Mouse (Mus musculus): Measurements from ENCODE around the gene Grm1. TPM values are rescaled to one million over a fixed set of nuclear protein-coding genes. Genes with fewer than 3 reads are reported as not detected.

The Grm1 gene
- total RNA-seq, 4 experiments from 2014 or later, result 0.03 to 0.62 (median 0.15) TPM

DNA sequence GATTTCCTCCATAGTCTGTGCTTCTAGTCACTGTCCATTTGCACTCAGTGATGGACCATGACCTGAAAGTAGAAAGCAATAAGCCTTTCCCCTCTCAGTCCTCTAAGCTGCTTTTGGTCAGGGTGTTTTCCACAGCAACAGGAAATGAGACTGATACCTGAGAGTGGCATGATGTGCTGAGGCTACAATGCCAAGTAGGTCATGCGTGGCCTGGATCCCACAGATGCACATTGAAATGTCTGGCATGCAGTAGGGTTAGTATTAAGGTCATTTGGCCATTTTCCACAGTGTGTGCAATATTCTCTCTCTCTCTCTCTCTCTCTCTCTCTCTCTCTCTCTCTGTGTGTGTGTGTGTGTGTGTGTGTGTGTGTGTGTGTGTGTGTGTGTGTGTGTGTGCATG is 254.8 kb downstream of the Grm1 start:
- DNase-seq, result no peak

DNA sequence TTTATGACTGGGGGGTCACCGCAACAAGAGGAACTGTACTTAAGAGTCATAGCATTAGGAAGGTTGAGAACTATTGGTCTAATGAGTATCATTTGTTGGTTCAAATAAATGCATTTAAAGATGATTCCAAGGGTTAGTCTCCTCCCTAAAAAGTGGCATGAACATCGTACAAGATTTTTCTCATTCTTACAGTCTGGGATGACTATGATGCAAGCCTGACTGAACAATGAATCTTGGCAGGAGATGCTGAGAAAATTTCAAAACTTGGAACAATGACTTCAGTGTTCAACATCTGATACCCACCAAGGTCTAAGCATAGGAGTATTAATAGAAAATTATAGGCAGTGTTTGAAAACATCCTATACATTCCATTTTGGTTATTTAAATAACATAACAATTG is 264.1 kb downstream of the Grm1 start:
- DNase-seq, result no peak

DNA sequence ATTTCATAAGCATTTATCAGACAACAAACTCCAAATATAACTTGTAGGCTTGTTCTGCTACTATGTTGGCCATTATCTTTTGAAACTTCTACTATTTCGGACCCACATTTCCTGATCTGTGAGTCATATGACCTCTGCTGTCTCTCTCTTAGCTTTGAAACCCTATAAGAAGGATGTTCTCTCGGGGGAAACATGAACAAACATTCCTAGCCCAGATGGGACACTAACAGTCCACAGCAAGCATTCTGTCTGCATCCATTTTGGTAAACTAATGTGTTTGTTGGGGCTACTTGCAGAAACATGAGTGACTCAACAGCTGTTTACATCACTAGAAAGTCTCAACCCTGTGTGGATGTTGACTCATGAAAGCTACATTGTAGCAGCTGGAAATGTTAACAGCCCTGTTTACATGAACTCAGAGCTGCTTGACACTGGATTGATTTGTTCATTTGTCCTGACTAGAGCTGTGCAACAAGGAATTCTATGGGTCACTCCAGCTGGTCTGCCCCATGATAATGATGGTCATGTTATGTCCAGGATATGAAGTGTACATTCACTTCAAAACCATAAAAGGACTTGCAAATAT is 267.4 kb downstream of the Grm1 start:
- DNase-seq, result no peak

DNA sequence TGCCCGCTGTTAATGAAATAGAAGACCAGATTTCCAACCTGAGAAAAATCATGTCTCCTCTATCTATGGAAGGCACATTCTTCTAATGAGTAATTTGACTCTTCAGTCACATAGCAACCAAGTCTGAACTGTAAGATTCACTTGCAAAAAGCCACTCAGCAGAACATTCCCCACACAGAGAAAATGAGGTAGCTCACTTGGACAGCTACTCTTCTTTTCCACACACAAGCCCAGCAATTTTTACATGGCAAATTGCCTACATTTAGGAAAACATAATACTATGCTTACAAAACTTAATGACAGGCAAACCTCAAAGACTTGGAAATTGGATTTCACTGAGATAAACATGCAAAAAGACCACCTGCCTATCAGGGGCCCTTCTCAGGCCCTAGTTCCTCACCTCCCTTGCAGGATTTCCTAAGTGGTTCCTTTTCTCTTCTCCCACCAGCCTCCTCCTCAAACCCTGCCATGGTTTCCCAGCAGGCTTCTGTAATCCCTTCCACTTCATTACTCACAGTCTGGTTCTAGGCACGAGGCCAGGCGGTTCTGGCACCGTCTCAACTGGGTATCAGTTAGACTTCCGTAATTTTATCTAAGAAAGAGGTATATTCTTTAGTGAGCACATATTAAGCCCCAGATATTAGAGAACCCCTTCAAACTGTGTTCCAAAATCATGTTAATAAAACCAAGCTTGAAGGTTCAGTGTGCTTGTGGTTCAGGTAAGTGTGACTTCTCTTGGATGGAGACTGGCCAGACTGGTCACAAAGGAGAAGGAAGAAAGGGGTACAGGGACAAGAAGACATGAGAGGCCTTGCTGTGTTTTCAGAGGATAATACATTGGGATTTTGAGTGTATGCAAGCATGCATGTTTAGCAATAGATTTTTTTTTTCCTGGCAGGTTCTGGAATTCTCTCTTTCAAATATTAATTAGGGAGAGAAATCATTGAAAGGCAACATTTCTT is 269.1 kb downstream of the Grm1 start:
- peak; percentile 23 for DNase-seq

DNA sequence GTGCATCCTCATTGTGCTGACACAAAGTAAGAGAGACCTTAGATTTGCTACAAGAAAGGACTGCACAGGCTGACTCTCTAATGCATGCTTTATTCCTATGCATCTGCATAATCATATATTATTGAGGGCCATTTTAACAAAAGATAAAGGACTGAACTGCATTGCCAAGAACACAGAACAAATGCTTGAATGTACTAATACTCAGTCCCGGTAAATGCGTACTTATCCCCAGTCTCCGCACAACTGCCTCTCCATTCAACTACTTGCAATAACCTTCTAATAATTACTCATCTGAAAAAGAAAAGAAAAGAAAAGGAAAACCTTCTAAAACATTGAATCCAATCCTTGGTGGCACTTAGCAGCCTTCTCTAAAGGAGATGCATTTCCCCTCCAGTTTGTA is 272.4 kb downstream of the Grm1 start:
- no peak for DNase-seq

DNA sequence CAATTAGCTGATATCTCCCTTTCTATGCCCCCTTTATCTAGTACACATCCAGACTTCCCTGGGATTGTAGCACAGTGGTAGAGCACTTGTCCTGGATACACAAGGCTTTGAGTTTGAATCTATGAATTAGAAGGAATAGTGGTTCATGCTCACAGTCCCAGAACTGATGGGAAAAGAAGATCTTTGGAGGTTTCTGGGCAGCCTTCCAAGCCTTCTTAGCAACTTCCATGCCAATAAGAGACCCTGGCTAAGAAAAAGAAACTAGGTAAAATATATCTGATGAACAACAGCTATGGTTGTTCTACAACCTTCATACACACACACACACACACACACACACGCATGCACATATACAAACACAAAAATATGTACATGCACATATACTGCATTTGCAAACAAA is 286.8 kb downstream of the Grm1 start:
- no peak for DNase-seq

DNA sequence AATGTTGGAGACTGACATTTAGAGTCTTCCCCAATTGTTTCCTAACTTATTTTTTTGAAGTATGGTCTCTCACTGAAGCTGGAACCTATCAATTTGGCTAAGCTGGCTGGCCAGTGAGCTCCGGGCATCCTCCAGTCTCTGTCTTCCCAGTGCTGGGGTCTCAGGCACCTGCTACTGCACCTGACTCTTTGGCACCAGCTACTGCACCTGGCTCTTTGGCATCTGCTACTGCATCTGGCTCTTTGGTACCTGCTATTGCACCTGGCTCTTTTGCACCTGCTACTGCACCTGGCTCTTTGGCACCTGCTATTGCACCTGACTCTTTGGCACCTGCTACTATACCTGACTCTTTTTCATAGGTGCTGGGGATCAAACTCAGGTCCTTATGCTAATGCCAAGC is 291.7 kb downstream of the Grm1 start:
- no peak for DNase-seq

DNA sequence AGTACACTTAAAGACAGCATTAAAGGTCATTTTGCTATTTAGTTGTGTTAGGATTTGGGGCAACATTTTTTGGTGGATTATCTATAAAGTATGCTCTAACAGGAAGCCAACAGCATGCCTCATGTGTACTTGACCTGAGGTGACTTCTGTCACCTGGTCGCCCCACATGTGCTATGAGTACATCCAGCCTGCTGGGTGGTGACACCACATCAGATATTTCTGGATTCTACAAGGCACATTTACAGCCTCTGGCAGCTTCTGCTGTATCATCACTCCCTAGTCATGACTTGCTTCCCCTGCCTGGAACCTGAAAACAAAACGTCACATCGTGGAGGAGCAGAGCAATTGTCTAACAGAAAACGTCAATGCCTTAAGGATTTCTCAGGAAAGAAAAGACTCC is 292.2 kb downstream of the Grm1 start:
- DNase-seq, result no peak

DNA sequence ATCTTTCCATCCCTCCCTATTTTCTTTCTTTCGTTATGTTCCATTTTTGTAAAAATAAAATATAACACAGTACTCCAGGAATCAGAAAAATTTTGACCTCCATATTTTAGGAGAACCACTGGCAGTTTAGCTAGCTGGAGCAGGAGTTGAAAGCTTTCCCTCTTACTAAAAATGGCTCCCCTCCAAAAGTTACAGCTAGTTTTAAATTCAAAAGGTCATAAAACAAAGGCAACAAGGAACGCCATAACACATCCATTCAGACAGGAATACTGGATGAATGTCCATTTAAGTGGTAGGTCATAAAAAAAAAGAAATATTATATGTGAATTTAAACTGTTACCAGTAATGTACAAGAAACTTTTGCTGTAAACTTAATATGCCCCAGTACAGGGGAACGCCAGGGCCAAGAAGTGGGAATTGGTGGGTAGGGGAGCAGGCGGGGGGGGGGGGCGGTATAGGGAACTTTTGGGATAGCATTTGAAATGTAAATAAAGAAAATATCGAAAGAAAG is 294.2 kb downstream of the Grm1 start:
- no peak for DNase-seq

DNA sequence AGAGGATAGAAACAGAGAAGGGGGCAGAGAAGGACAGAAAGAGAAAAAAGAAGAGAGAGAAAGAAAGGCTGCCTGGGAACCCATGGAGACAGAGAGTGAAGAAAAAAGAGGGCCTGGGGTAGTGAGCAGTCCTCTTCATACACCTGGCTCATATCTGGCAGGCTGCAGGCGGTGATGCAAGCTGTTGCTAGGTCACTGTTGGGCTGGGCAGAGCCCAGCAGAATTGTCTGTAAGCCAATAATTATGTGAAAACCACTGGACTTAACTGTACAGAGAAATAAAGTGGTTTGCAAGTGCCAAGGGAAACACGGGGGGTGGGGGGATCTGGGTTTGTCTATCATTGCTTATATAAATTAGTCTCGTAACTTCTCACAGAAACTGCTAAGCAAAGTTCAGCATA is 297.0 kb downstream of the Grm1 start:
- DNase-seq, result no peak

DNA sequence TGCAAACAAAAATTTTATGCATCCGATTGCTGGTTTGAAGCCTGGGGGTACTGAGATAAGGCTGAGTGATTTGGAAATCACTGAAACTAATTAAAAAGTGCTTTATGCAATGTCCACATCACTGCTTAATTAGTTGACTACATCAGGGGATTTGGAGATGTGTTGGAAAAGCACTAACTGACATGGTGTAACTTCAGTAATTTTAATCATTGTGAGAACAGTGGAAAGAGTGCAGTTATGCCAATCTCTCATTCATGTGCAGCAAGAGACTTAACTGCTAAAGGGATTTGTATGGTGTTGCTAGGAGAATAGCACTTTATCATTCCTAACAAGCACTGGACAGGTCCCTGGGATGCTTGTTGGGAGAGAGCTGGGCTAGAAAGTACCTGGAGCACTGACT is 307.3 kb downstream of the Grm1 start:
- no peak for DNase-seq

DNA sequence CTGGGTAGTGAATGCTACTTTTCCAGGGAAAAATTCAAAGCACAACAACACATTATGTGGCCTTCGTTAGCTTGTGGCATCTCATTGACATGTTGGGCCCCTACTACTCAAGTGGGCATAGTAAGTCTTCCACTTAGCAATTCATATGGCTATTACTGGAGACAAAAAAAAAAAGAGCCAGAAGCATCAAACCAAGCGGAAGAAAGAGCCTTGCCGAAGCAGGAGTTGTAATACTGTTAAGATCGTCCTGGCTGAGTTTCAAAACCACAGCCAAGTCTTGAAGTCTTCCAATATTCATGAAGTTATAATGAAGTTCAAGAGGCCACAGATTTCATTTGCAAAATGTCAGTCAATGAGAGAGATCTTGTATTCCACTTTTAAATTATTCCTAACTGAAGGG is 319.1 kb downstream of the Grm1 start:
- DNase-seq, result no peak

DNA sequence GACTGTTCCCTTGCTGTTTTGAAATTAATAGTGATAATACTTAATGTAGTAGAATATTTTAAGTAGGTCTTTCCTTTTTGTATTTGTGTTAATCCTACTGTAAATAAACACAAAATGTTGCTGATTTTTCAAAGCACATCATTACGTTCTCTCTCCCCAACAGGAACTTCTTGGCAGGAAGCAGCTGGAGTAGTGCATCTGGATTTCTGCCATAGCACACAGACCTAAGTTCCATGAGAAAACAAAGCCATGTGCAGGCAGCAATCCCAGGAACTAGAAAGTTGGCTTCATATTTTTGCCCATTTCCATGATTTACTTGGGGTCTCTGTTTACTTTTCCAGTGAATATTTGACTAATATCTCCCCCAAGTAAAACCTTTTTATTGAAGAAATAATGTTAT is 320.9 kb downstream of the Grm1 start:
- DNase-seq, result no peak

DNA sequence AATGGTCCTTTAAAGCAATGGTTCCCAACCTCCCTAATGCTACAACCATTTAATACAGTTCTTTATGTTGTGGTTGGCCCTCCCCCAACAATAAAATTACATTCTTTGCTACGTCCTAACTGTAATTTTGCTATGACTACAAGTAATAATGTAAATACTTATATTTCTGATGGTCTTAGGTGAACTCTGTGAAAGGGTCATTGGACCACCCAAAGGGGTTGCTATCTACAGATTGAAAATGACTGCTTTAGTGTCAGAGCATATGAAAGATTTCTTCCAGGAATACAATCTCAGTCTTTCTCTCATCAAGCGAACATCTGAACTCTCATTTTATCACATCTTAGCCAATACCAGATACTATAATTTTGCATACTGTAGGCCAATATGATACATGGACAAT is 321.4 kb downstream of the Grm1 start:
- DNase-seq, result no peak

DNA sequence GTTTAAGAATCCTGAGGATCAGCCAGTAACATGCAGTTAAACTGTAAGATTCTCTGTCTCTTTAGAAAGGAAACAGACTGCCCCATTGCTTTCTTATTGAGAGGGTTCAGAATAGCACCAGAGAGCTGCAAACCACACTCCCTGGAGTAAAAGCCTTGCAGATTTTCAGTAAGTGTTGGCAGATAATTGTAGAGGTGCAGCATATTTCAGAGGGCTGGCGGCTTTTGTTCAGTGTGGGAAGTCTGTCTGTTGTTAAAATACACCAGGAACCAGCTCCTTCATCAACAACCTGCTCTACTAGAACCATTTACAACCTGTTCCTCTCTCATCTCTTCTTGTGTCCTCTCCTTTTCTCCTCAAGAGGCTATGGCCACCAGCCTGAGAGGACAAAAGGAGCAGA is 331.1 kb downstream of the Grm1 start:
- DNase-seq, result no peak

DNA sequence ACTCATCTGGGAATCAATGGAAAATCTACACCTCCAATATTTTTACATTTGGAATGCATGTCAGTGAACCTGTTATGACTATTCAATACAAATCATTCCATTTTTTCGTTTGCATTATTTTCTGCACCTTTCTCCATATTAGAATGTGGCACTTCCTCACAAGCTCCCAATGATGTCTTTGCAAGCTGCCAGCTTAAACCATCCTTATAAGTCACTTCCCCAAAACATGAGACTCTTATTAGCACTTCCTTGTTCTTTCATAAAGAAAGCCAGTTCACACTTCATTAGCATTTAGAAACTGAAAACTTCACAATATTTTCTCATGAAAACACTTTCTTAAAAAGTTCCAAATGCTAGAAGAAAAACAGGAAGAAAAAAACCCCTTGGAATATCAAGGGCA is 338.1 kb downstream of the Grm1 start:
- DNase-seq, result no peak

DNA sequence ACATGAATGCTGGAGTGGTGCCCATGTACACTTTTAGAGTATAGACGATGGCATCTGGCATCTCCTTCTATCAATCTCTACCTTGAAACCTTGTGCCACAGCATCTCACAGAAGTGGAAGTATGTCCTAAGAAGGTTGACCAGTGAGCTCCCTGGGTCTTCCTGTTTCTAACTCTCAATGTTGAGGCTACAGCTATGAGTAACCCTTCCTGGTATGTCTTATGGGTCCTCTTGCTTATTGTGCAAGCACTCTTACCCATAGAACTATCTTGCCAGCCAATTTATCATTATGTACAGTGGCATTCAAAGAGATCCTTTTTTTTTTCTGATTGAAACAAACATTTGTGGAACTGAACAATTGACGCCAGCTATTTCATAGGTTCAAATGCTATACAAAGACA is 340.0 kb downstream of the Grm1 start:
- no peak for DNase-seq

DNA sequence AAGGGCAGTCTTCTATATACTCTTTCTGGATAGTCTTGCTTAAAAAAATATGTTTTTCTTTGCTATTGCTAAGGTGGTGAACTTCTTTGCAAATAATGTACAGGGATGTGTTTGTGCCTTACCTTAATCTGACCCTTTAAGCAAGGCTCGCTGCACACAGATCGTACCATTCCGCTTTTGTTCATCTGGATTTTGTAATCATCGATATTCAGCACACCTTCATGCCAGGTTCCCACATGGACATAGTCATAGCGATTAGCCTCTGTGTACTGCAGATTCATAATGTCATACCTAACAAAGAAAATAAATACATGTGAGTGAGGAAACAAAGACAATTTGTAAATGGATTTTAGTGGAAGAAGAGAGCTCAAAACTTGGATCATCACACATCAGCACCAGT is 340.8 kb downstream of the Grm1 start:
- no peak for DNase-seq

DNA sequence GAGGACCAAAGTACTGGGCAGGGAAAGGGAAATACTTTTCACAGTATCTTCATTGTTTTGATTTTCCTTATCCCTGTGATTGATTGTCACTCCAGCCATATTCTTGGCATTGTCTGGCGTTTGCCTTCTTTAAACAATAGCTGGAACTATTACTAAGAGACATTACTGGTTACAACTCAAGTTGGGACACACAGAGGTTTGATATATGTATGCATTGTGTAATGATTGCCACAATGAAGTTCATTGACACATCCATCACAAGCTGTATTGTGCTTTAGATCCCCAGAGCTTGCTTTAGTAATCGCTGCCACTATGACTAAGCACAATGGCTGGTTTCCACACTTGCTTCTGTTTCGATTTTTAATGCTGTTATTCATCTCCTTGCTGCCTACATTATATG is 341.4 kb downstream of the Grm1 start:
- no peak for DNase-seq

DNA sequence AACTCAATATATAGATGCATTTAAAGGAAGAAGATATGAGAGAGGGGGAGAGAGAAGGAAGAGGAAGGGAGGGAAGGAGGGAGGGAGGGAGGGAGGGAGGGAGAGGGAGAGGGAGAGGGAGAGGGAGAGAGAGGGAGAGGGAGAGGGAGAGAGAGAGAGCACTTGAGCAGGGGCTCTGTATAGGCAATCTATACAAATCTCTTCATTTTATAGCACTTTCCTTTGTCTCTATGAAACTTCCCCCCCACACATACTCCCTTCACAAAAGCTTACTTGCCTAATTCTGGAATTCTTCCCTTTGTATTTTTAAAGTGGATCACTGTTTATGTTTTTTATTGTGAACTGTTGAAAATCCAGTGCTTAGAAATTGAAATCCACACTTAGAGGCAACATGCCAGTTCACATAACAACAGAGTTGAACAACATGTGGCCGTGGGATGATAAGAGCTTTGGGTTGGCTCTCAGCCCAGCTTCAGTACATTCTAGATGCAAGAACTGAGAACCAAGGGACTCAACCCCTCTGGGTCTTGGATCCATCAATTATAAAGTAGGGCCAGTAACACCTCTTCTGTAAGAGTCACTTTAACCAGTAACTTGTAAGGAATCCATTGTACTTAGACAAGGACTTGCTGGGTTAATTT is 345.0 kb downstream of the Grm1 start:
- no peak for DNase-seq

DNA sequence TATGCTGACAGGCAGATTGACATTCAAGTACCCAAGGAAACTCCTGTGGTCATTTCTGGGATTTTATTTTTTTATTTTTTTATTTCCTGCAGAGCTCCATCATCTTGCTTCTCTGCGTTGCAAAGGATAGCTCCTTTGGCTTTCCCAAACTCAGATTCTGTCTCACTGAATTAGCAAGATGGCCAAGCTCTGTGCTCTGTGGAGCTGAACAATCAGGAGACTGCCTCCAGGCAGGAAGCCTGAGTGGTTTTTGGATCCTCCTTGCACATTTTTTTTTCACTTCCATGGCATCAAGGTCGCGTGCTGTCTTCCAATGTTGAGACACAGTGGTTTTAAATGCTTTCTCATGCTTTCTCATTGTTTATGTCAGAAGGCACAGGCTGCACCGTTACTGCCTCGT is 347.6 kb downstream of the Grm1 start:
- DNase-seq, result no peak

DNA sequence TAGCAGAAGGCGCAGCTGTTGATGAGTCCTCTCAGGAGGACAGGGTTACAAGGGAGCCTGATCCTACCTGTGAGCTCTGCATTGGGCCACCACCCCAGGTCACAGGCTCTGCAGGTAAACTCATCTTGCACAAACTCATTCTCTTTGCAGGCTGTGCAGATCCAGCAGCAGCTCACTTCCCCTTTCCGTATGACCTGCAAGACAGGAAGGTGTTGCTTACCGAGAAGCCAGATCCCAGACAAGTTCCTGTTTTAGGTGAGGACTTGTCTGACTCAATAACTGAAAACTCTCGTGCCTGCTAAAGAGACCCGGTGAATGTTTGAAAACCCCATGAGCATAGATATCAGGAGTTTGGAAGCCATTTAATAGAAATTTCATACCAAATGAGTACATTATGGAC is 349.1 kb downstream of the Grm1 start:
- no peak for DNase-seq

DNA sequence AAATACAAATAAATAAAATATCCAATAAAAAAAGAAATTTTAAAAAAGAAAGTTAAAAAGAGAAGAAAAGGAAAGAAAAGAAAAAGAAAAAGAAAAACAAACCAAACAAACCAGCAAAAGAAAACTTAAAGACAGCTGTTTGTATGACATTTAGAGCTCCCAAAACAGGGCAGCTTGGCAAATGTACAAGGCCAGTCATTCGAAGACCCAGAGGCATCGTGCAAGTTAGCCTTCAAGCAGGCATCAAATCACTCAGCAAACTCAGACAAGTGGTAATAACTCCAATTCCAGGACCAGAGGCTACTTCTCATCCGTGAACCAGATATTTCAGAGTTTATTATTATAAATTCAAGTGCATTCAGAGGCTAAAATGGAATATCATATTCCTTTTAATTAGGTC is 355.7 kb downstream of the Grm1 start:
- peak; percentile 47 for DNase-seq

DNA sequence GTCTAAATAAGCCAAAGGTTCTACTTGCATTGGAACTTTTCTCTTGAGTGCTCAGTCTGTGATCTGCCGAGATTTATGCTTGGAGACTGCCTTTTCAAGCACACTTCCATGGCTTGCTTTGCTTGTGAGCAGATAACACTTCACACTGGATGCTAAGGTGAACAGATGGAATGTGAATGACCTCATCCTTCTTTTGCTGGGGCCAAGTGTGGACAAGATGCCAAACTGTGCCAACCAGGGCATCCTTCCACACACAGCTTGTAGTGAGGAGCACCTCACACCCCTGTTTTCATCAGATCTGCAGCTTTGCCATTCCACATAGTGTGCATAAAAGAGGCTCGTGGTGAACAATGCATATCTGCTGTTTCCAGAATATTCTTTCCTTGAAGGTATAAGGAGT is 371.3 kb downstream of the Grm1 start:
- no peak for DNase-seq
